Mouse (Mus musculus): ENCODE data around the gene Dlgap5. TPM values are rescaled to one million over a fixed set of nuclear protein-coding genes. Genes with fewer than 3 reads are reported as not detected.

Dlgap5 gene
- total RNA-seq, 2 experiments from 2014 or later: 0.37 to 0.62 TPM

GRCm38 (mm10) chr14:47352272-47352671, 65.9 kb downstream of the Dlgap5 start:
- no peak for DNase-seq

DNA sequence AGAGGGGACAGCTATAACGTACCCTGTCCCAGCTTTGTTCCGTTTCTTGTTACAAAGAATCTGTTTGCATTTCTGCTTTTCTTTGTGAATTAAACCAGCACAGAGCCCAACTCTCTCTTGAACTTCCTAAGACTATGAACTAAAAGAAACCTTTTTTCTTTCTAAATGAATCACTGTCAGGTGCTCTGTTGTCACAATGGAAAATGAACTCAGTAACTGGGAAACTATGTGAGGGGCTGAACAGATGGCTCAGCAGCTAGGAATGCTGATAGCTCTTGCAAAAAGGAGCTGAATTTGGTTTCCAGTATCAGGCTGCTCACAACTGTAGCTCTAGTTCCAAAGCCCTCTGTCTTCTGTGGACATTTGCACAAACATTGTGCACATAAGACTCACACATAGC, 67.2 kb downstream of the Dlgap5 start:
- no peak for DNase-seq

- no peak for DNase-seq
Measured at GRCm38 (mm10) chr14:47346715-47347114, 71.5 kb downstream of the Dlgap5 start.

- no peak for DNase-seq
Measured at GRCm38 (mm10) chr14:47341811-47342291, 76.4 kb downstream of the Dlgap5 start.

- DNase-seq: no peak
Measured at GRCm38 (mm10) chr14:47340231-47340925, 77.8 kb downstream of the Dlgap5 start.

Other genes starting within 250 kb of the Dlgap5 start
- 1 to 10 TPM; 5.8 to 6.9 TPM for gene Gch1, start 229.0 kb downstream of the Dlgap5 start, total RNA-seq (2021)
- under 1 TPM; 0.55 to 0.72 TPM for gene Wdhd1, start 141.6 kb downstream of the Dlgap5 start, total RNA-seq (2021)
- 10 to 100 TPM; 15.3 to 16.1 TPM for gene Socs4, start 141.5 kb downstream of the Dlgap5 start, total RNA-seq (2021)
- 10 to 100 TPM; 26.6 to 34.1 TPM for gene Mapk1ip1l, start 120.1 kb downstream of the Dlgap5 start, total RNA-seq (2021)
- 1 to 10 TPM; 3.3 to 7.2 TPM for gene Lgals3, start 50.7 kb downstream of the Dlgap5 start, total RNA-seq (2021)
- 10 to 100 TPM; 11.9 to 12.7 TPM for gene Fbxo34, start 32.0 kb upstream of the Dlgap5 start, total RNA-seq (2021)
- 10 to 100 TPM in 1 of 2 experiments, 1 to 10 TPM in 1; 9.4 to 10.3 TPM for gene Atg14, start 152.2 kb upstream of the Dlgap5 start, total RNA-seq (2021)
- gene Ktn1, start 230.0 kb upstream of the Dlgap5 start, total RNA-seq (2021): 100 to 1,000 TPM; 188 to 203 TPM